Mouse (Mus musculus) olfactory bulb, adult 2 months (tissue): ENCODE measurements around the gene Nudt16l1.

Source experiments
- CTCF ChIP-seq: fragments of 200-500 bp; IDR thresholded peaks from 2 replicates; pipeline ENCODE4 v1.5.1; 2012; ENCODE audit warnings: low read depth, mild to moderate bottlenecking, low read length, moderate library complexity; ENCODE audit not compliant: insufficient read depth
- POLR2A ChIP-seq: fragments of 200-500 bp; IDR thresholded peaks from 2 replicates; pipeline ENCODE4 v1.6.1; 2012; ENCODE audit warnings: mild to moderate bottlenecking, low read depth, low read length, moderate library complexity; ENCODE audit not compliant: insufficient read depth

DNA sequence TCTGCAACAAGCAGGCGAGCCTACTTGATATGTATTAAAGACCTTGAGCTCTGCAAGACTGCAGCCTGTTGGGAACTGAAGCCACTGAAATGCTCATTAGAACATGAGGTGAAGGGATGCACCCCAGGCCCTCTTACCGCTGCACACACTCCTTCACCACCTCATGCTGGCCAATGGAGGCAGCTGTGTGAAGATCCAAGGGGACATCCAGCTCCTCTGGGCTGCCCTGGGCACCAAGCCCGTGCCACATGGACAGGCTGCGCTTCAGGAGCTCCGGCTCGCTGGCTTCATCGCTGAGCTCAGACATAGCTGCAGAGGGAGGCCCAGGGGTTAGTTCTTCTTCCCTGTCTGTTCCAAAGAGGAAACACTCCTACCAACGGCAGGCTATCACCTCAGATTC, 21.7 kb downstream of the Nudt16l1 start:
- no peak for TF ChIP-seq CTCF
- TF ChIP-seq POLR2A, result no peak
